ENCODE assay signal across 8 mouse cellular contexts in genomic region chr2:152737306-152738221, GRCm38 (mm10). TPM values are rescaled to one million over a fixed set of nuclear protein-coding genes. Genes with fewer than 3 reads are reported as not detected.
DNase-seq lines count a peak whose midpoint lies in the region; ATAC-seq and TF ChIP-seq lines count a peak whose summit lies in the region.

No protein-coding gene starts in this region.

- TF ChIP-seq POLR2A in myocyte (IDR thresholded peaks at IDR 0.05; ENCODE audit: insufficient read length, low read depth) = peak; percentile 70

- peaks cover 24% of the 10 kb centered on the region for H3K79me2 ChIP-seq in myocyte (ENCODE audit: control insufficient read depth, insufficient read depth)

- peak overlapping the region; percentile 99 for H3K27ac ChIP-seq in brown adipose tissue, adult 24 weeks (replicated peaks; ENCODE audit: low read depth, low read length)
- H3K27ac ChIP-seq in heart, embryonic 13.5 days (replicated peaks) = peak overlapping the region; percentile 95

- no peaks in the 10 kb centered on the region for H3K27me3 ChIP-seq in heart, embryonic 13.5 days (replicated peaks)
- no peaks in the 10 kb centered on the region for H3K27me3 ChIP-seq in myocyte (ENCODE audit: control insufficient read depth, insufficient read depth, insufficient read length)

- no peak for ATAC-seq in heart, embryonic 13.5 days (ENCODE audit: extremely low read depth, insufficient number of reproducible peaks, low FRiP score, low TSS enrichment)
- ATAC-seq in inflammation-experienced regulatory T-cells, adult 6 months = no peak

- peak overlapping the region; percentile 82 for H3K4me3 ChIP-seq in brown adipose tissue, adult 24 weeks (ENCODE audit: insufficient read depth, low read depth, low read length)
- H3K4me3 ChIP-seq in heart, embryonic 13.5 days = peak overlapping the region; percentile 84
- H3K4me3 ChIP-seq in myocyte = peak overlapping the region; percentile 97

- peak overlapping the region; percentile 54 for H3ac ChIP-seq in myocyte (ENCODE audit: control insufficient read depth, insufficient read length)

- 22% methylated on average over 10 of the region's 10 CpGs for WGBS in heart, embryonic 13.5 days

- peaks cover 16% of the 10 kb centered on the region for H3K4me1 ChIP-seq in brown adipose tissue, adult 24 weeks (ENCODE audit: control insufficient read depth, insufficient read depth, insufficient read length, low read length)
- peaks cover 84% of the 10 kb centered on the region for H3K4me1 ChIP-seq in heart, embryonic 13.5 days

- H3K9ac ChIP-seq in heart, embryonic 13.5 days = peak overlapping the region; percentile 96

- no peaks in the 10 kb centered on the region for H3K9me3 ChIP-seq in heart, embryonic 13.5 days

- DNase-seq in kidney, adult 11 months = peak; percentile 42
- DNase-seq in kidney, postnatal 14 days = no peak
- DNase-seq in kidney, postnatal 4 days = peak; percentile 29 to 51
- DNase-seq in spleen, adult 18-20 months = no peak

- H3K36me3 ChIP-seq in heart, embryonic 13.5 days = no peaks in the 10 kb centered on the region
- no peaks in the 10 kb centered on the region for H3K36me3 ChIP-seq in myocyte (ENCODE audit: control insufficient read depth, insufficient read depth)

- H3K4me2 ChIP-seq in heart, embryonic 13.5 days = peak overlapping the region; percentile 88
- H3K4me2 ChIP-seq in myocyte (ENCODE audit: low read depth) = peak overlapping the region; percentile 100

TF ChIP-seq in myocyte, 11 proteins besides CTCF, POLR2A, EP300 and RAD21:
- TF ChIP-seq POLR2AphosphoS2 (IDR thresholded peaks at IDR 0.05; ENCODE audit: insufficient read length, low read depth) (peak; percentile 92), MYOG (IDR thresholded peaks at IDR 0.05; ENCODE audit: control insufficient read depth in 1 of 3, insufficient read depth in 1 of 3, insufficient read length in 2 of 3, low read depth in 2 of 3) (peak; percentile 44 to 98 (median 93)), TCF12 (IDR thresholded peaks at IDR 0.05; ENCODE audit: insufficient read depth, poor library complexity, severe bottlenecking) (peak; percentile 80), USF1 (IDR thresholded peaks at IDR 0.05; ENCODE audit: low read depth) (no peak), MYOD1 (IDR thresholded peaks at IDR 0.05; ENCODE audit: control insufficient read depth in 1 of 3, insufficient read length in 2 of 3, low read depth in 2 of 3) (peak in 2 of 3 experiments; percentile 93 to 98), MAX (IDR thresholded peaks at IDR 0.05; ENCODE audit: low read depth) (no peak), TCF3 (IDR thresholded peaks at IDR 0.05; ENCODE audit: insufficient read length, low read depth) (peak; percentile 83), E2F4 (IDR thresholded peaks at IDR 0.05; ENCODE audit: insufficient read depth) (no peak), REST (IDR thresholded peaks at IDR 0.05; ENCODE audit: insufficient read depth, insufficient read length) (no peak), CEBPB (IDR thresholded peaks at IDR 0.05; ENCODE audit: insufficient read depth, poor library complexity, severe bottlenecking) (peak; percentile 65), SRF (IDR thresholded peaks at IDR 0.05; ENCODE audit: control insufficient read depth, insufficient read length, low read depth) (no peak)

RNA-seq across cellular contexts. Expression of gene Id1, which starts 1.5 kb away (rescaled TPM):
- polyA plus RNA-seq in brown adipose tissue, adult 24 weeks (2012; ENCODE audit: insufficient read depth, insufficient read length, missing spikeins) = 48.0 and 59.8 TPM in 2 replicates
- polyA plus RNA-seq in heart, embryonic 13.5 days (2015; fragmentation: Nextera tagmentation; extraction: Ambion mirVana) = 56.7 and 58.8 TPM in 2 replicates
- polyA plus RNA-seq in myocyte (2012; fragmentation: generic; extraction: Trizol) = 59.5 TPM
- polyA plus RNA-seq in inflammation-experienced regulatory T-cells, adult 6 months (2017; shearing (Covaris generic)) = under 1 TPM in 1 of 3 experiments, not detected in 2; 0.91 TPM

RNA-seq across cellular contexts. Expression of gene Cox4i2, which starts 16.4 kb away (rescaled TPM):
- 6.3 and 8.7 TPM in 2 replicates for polyA plus RNA-seq in brown adipose tissue, adult 24 weeks (2012; ENCODE audit: insufficient read depth, insufficient read length, missing spikeins)
- polyA plus RNA-seq in heart, embryonic 13.5 days (2015; fragmentation: Nextera tagmentation; extraction: Ambion mirVana) = 11.8 and 13.4 TPM in 2 replicates
- polyA plus RNA-seq in myocyte (2012; fragmentation: generic; extraction: Trizol) = not detected
- not detected for polyA plus RNA-seq in inflammation-experienced regulatory T-cells, adult 6 months (2017; shearing (Covaris generic))

RNA-seq across cellular contexts. Expression of gene Mcts2, which starts 50.7 kb away (rescaled TPM):
- polyA plus RNA-seq in brown adipose tissue, adult 24 weeks (2012; ENCODE audit: insufficient read depth, insufficient read length, missing spikeins) = 42.0 and 42.5 TPM in 2 replicates
- polyA plus RNA-seq in heart, embryonic 13.5 days (2015; fragmentation: Nextera tagmentation; extraction: Ambion mirVana) = 23.0 and 25.3 TPM in 2 replicates
- 27.0 TPM for polyA plus RNA-seq in myocyte (2012; fragmentation: generic; extraction: Trizol)
- polyA plus RNA-seq in inflammation-experienced regulatory T-cells, adult 6 months (2017; shearing (Covaris generic)) = 1 to 10 TPM; 2.4 to 3.7 (median 2.5) TPM

Comparison
In these comparisons a context has a peak if more than half of its experiments do, and no peak if none do; other contexts are left out.
1. DNase-seq: peak in kidney, adult 11 months (single experiment) and kidney, postnatal 4 days (2 of 2); none in kidney, postnatal 14 days (single experiment) and spleen, adult 18-20 months (0 of 2).
2. RNA of gene Id1, which starts 1.5 kb away (polyA plus RNA-seq): 48.0 to 59.8 TPM in brown adipose tissue, adult 24 weeks, 59.5 TPM in myocyte (single experiment) and 56.7 to 58.8 TPM in heart, embryonic 13.5 days; 0.91 TPM in inflammation-experienced regulatory T-cells, adult 6 months; every median in the first group is over 10 times any median in the second.
3. Peak in every context shown above with its lines, with median percentiles within 50 percentile points of each other: H3K4me3 ChIP-seq.